Mouse (Mus musculus): ENCODE results near the gene Mafg. TPM values are rescaled to one million over a fixed set of nuclear protein-coding genes. Genes with fewer than 3 reads are reported as not detected.

The Mafg gene
- total and polyA plus RNA-seq, 3 experiments = 32.8 to 45.2 (median 35.7) TPM

DNA sequence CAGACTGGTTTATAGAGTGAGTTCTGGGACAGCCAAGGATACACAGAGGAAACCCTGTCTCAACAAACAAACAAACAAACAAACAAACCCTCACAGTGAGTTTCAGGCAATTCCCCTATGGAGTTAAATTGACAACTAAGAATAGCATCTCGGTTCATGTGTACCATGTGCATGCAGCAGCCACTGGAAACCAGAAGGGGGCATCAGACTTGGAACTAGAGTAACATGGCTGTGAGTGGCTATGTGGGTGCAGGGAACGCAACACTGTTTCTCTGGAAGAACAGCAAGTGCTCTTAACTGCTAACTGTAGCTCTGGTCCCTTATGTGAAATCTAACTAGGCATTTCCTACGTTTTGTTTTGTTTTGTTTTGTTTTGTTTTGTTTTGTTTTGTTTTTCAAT, 18.5 kb upstream of the Mafg start:
- Histone ChIP-seq H3K9ac (ENCODE audit: low read depth, low read length) (no peak overlapping the region), H3K36me3 (ENCODE audit: control insufficient read depth, insufficient read depth, low read length) (no peaks in the 10 kb centered on the region; the same call in 1 of the 2 replicates), H3K27ac (no peak overlapping the region), H3K4me1 (ENCODE audit: control insufficient read depth, insufficient read depth, low read length) (no peaks in the 10 kb centered on the region), H3K79me2 (replicated peaks; ENCODE audit: control insufficient read depth, insufficient read depth, low read length) (no peaks in the 10 kb centered on the region), H3K27me3 (ENCODE audit: control insufficient read depth, insufficient read depth, low read length) (no peaks in the 10 kb centered on the region), H3K4me3 (no peak overlapping the region)
- intact Hi-C loops (cut with DNase I) = no loop called here
- DNase-seq = no peak
- WGBS = 57% methylated on average over 3 of the region's 3 CpGs
- peak; percentile 49 for TF ChIP-seq CTCF (IDR thresholded peaks at IDR 0.05)
- no peak for TF ChIP-seq EP300 (IDR thresholded peaks at IDR 0.05; ENCODE audit: insufficient read depth, low read depth, low read length)
- TF ChIP-seq POLR2A (IDR thresholded peaks at IDR 0.05; ENCODE audit: insufficient read depth, low read depth, low read length) = no peak

DNA sequence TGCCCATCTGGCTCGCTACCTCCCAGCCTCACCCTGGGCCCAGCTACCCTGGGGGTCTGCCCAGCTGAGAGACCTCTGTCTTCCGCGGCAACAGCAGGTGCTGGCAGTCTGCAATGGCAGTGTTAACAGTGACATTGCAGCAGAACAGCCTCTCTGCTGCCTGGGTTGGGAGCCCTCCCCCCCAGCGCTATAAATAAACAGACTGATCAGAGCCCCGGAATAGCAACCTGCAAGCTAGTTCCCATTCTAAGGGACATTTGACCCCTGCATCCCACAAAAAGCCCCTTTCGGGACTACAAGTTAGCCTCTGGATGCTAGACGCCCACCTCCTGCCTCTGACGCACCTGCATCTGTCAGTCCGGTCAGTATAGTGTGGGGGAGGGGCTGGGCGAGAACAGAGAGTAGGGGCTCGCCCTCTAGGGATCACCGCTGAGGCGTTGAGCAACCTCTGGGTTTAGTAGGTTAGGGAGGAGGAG, 14.6 kb upstream of the Mafg start, which contains the start of gene Myadml2:
Gene Myadml2 (minus strand): TSS at position 158 of the 476 bp plus-strand sequence.
- TF ChIP-seq EP300 (IDR thresholded peaks at IDR 0.05; ENCODE audit: insufficient read depth, low read depth, low read length) (no peak), CTCF (IDR thresholded peaks at IDR 0.05) (no peak), POLR2A (IDR thresholded peaks at IDR 0.05; ENCODE audit: insufficient read depth, low read depth, low read length) (peak; percentile 74; the same call in 1 of the 2 replicates)
- intact Hi-C loops (cut with DNase I) = no loop called here
- Histone ChIP-seq H3K9ac (ENCODE audit: low read depth, low read length) (peak within 1 kb of the TSS; percentile 82), H3K4me3 (peak within 1 kb of the TSS; percentile 62), H3K4me1 (ENCODE audit: control insufficient read depth, insufficient read depth, low read length) (peaks cover 2% of the 10 kb centered on the region; the same call in 1 of the 2 replicates), H3K27ac (peak within 1 kb of the TSS; percentile 88), H3K36me3 (ENCODE audit: control insufficient read depth, insufficient read depth, low read length) (no peaks in the 10 kb centered on the region; the same call in 1 of the 2 replicates), H3K27me3 (ENCODE audit: control insufficient read depth, insufficient read depth, low read length) (no peaks in the 10 kb centered on the region), H3K79me2 (replicated peaks; ENCODE audit: control insufficient read depth, insufficient read depth, low read length) (no peaks in the 10 kb centered on the region)
- peak; percentile 69 to 73 for DNase-seq
- WGBS = 7% methylated on average over 13 of the region's 13 CpGs

DNA sequence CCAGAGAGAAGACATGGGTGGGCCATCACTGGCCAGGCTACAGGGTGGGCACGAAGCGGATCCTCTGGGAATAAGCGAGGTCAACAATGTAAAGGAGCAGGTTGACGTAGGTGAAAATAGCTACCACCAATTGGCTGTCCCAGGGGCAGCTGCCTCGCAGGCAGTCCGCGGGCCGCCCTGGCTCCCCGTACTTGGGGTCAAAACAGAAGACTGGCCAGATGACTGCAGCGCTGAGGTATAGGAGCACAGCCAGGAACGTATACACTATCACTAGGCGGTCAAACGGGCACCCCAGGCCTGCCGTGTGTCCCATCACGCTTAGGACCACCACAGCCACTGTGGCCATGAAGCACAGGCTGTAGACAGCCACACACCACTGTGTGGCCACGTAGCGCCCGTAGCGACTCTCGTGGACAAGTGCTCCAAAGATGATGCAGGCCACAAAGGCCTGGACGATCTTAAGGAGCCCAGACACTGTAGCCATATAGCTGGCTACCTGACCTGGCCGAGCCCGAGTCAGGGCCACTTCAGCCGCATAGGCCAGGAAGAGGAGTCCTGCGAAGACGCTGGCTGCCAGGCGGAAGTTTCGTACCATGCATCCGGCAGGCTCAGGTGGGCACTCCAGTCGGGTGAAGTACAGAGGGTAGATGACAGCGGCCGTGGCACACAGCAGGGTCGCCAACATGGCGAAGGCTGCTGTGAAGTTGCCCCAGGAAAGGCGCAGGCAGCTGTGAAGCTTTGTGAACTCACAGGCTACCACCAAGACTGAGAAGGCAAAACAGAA, 13.8 kb upstream of the Mafg start:
- Histone ChIP-seq H3K9ac (ENCODE audit: low read depth, low read length) (peak overlapping the region; percentile 82), H3K79me2 (replicated peaks; ENCODE audit: control insufficient read depth, insufficient read depth, low read length) (no peaks in the 10 kb centered on the region), H3K4me3 (peak overlapping the region; percentile 62), H3K27me3 (ENCODE audit: control insufficient read depth, insufficient read depth, low read length) (no peaks in the 10 kb centered on the region), H3K36me3 (ENCODE audit: control insufficient read depth, insufficient read depth, low read length) (no peaks in the 10 kb centered on the region; the same call in 1 of the 2 replicates), H3K27ac (peak overlapping the region; percentile 88), H3K4me1 (ENCODE audit: control insufficient read depth, insufficient read depth, low read length) (peaks cover 2% of the 10 kb centered on the region; the same call in 1 of the 2 replicates)
- WGBS = 58% methylated on average over 35 of the region's 35 CpGs
- TF ChIP-seq CTCF (IDR thresholded peaks at IDR 0.05) = no peak
- TF ChIP-seq EP300 (IDR thresholded peaks at IDR 0.05; ENCODE audit: insufficient read depth, low read depth, low read length) = no peak
- no peak; the same call in 1 of the 2 replicates for TF ChIP-seq POLR2A (IDR thresholded peaks at IDR 0.05; ENCODE audit: insufficient read depth, low read depth, low read length)
- DNase-seq = no peak
- intact Hi-C loops (cut with DNase I) = no loop called here

DNA sequence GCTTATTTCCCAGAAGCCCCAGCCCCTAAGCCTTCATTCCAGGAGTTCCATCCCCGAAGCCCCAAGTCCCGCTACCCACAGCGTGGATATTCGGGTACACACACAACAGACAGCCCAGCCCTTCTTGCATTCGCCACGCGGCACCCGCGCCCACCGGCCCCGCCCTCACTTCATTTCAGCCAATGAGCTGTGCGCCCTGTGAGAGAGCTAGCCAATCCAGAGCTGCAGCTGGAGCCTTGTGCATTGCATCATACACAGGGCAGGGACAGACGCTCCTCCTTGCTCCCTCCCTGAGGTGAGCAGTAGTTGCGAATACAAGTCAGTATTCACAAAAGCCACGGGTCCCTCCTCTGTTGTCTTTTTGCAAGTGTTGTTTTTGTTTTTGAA, 10.2 kb upstream of the Mafg start, which contains the start of gene Pycr1:
Gene Pycr1 (minus strand): TSS at position 169 of the 387 bp plus-strand sequence.
- peaks cover 2% of the 10 kb centered on the region; the same call in 1 of the 2 replicates for H3K4me1 ChIP-seq (ENCODE audit: control insufficient read depth, insufficient read depth, low read length)
- no peaks in the 10 kb centered on the region for H3K36me3 ChIP-seq (ENCODE audit: control insufficient read depth, insufficient read depth, low read length)
- under 1% methylated on average over 15 of the region's 15 CpGs for WGBS
- DNase-seq = peak; percentile 93 to 95
- intact Hi-C loops (cut with DNase I) = no loop called here
- H3K27me3 ChIP-seq (ENCODE audit: control insufficient read depth, insufficient read depth, low read length) = no peaks in the 10 kb centered on the region
- peak; percentile 56 for TF ChIP-seq POLR2A (IDR thresholded peaks at IDR 0.05; ENCODE audit: insufficient read depth, low read depth, low read length)
- no peak for TF ChIP-seq EP300 (IDR thresholded peaks at IDR 0.05; ENCODE audit: insufficient read depth, low read depth, low read length)
- no peak for TF ChIP-seq CTCF (IDR thresholded peaks at IDR 0.05)
- no peak within 1 kb of the TSS for H3K27ac ChIP-seq
- no peaks in the 10 kb centered on the region for H3K79me2 ChIP-seq (replicated peaks; ENCODE audit: control insufficient read depth, insufficient read depth, low read length)
- peak within 1 kb of the TSS; percentile 7 for H3K9ac ChIP-seq (ENCODE audit: low read depth, low read length)
- peak within 1 kb of the TSS; percentile 59 for H3K4me3 ChIP-seq

DNA sequence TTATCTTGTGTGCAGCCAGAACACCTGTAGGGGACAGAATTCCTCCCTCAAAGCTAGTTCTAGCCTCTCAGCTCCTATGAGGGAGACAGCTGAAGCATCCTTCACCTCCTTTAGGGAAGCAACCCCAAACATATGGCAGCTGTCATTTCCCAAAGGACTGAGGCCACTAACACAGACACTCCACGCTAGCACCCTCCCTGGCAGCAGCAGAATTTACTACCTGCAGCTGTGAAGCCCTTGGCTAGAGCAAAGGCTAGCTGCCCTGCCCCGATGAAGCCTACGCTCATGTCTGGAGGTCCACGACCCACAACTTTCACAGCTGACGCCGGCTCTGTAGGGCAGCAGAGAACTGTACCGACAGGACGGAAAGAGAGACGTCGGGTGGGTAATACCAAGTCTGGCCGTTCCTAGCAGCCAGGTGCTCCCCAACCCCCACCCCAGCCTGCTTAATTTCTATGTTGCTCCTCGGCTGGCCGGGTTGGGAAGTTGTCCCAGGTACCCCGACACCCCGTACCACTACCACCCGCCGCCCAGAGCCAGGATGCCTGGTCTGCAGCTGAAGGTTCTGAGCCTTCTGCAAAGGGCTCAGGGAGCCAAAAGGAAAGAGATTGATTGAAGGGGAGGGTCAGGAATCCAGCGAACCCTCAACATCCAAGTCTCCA, 9.7 kb upstream of the Mafg start:
- H3K27me3 ChIP-seq (ENCODE audit: control insufficient read depth, insufficient read depth, low read length) = no peaks in the 10 kb centered on the region
- peak overlapping the region; percentile 59 for H3K4me3 ChIP-seq
- TF ChIP-seq EP300 (IDR thresholded peaks at IDR 0.05; ENCODE audit: insufficient read depth, low read depth, low read length) (no peak), CTCF (IDR thresholded peaks at IDR 0.05) (no peak), POLR2A (IDR thresholded peaks at IDR 0.05; ENCODE audit: insufficient read depth, low read depth, low read length) (no peak)
- H3K9ac ChIP-seq (ENCODE audit: low read depth, low read length) = peak overlapping the region; percentile 7
- H3K27ac ChIP-seq = no peak overlapping the region
- H3K36me3 ChIP-seq (ENCODE audit: control insufficient read depth, insufficient read depth, low read length) = no peaks in the 10 kb centered on the region
- 1% methylated on average over 18 of the region's 18 CpGs for WGBS
- intact Hi-C loops (cut with DNase I) = no loop called here
- no peak for DNase-seq
- peaks cover 2% of the 10 kb centered on the region; the same call in 1 of the 2 replicates for H3K4me1 ChIP-seq (ENCODE audit: control insufficient read depth, insufficient read depth, low read length)
- H3K79me2 ChIP-seq (replicated peaks; ENCODE audit: control insufficient read depth, insufficient read depth, low read length) = no peaks in the 10 kb centered on the region
